Mouse (Mus musculus): ENCODE measurements around the gene Nrg3. TPM values are rescaled to one million over a fixed set of nuclear protein-coding genes. Genes with fewer than 3 reads are reported as not detected.

The Nrg3 gene
- total and polyA plus RNA-seq, 3 experiments: not detected

DNA sequence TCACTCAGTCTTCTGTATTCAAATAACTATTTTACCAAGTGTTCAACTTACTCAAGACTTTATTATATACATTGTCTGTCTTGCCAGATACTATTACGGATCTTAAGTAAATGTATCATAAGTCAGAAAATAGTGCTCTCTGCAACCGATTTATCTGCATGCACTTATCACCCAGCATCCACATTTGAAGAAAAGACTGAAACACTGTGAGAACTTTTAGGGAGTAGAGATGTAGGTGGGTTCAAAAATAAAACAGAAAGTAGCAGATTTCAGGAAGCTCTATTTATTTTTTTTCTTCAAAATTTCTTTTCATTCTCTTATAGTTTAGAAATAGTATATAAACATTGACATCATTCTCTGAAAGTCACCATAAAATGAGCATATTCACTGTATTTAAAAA is 449.8 kb downstream of the Nrg3 start:
- Histone ChIP-seq H3K4me3 (ENCODE audit: control insufficient read depth in 1 of 2, insufficient read depth in 1 of 2, low read depth in 2 of 2, low read length in 2 of 2) (no peak overlapping the region), H3K36me3 (ENCODE audit: control insufficient read depth in 1 of 2, insufficient read depth in 2 of 2, low read length in 2 of 2) (no peaks in the 10 kb centered on the region), H3K79me2 (ENCODE audit: control insufficient read depth, insufficient read depth, low read length, poor library complexity) (no peaks in the 10 kb centered on the region), H3K27me3 (ENCODE audit: control insufficient read depth in 1 of 2, insufficient read depth in 2 of 2, low read length in 2 of 2) (no peaks in the 10 kb centered on the region), H3K27ac (ENCODE audit: control insufficient read depth, low read depth, low read length) (no peak overlapping the region), H3K9me3 (replicated peaks; ENCODE audit: insufficient read depth, low read length) (no peaks in the 10 kb centered on the region), H3K9ac (ENCODE audit: control insufficient read depth, low read depth, low read length, poor library complexity, severe bottlenecking) (no peak overlapping the region), H3K4me1 (ENCODE audit: control insufficient read depth in 1 of 2, insufficient read depth in 2 of 2, low read length in 2 of 2) (no peaks in the 10 kb centered on the region)
- DNase-seq (ENCODE audit: low read depth, low spot score): no peak
- TF ChIP-seq RCOR1 (IDR thresholded peaks at IDR 0.05; ENCODE audit: low read depth, low read length): no peak
- TF ChIP-seq ZMIZ1 (IDR thresholded peaks at IDR 0.05; ENCODE audit: low read depth, low read length): no peak

DNA sequence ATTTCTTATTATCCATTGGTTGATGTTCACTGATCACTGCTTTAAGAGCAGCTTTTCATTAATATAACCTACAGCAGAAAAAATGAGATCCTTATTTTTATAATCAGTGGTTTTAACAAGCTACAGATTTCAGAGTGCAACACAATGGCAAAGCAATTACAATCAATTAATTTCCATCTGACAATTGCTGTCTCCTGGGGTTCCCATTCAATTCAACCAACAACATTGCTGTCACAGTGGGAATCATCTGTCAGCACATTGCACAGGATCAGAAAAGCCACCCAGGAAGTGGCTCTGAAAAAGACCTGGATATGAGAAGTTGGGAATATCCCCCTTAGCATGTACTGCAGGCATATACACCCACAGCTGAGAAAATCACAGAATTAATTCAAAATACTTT is 458.8 kb downstream of the Nrg3 start:
- Histone ChIP-seq H3K9ac (ENCODE audit: control insufficient read depth, low read depth, low read length, poor library complexity, severe bottlenecking) (no peak overlapping the region), H3K4me1 (ENCODE audit: control insufficient read depth in 1 of 2, insufficient read depth in 2 of 2, low read length in 2 of 2) (no peaks in the 10 kb centered on the region), H3K9me3 (replicated peaks; ENCODE audit: insufficient read depth, low read length) (no peaks in the 10 kb centered on the region), H3K79me2 (ENCODE audit: control insufficient read depth, insufficient read depth, low read length, poor library complexity) (no peaks in the 10 kb centered on the region), H3K36me3 (ENCODE audit: control insufficient read depth in 1 of 2, insufficient read depth in 2 of 2, low read length in 2 of 2) (no peaks in the 10 kb centered on the region), H3K27ac (ENCODE audit: control insufficient read depth, low read depth, low read length) (no peak overlapping the region), H3K4me3 (ENCODE audit: control insufficient read depth in 1 of 2, insufficient read depth in 1 of 2, low read depth in 2 of 2, low read length in 2 of 2) (no peak overlapping the region), H3K27me3 (ENCODE audit: control insufficient read depth in 1 of 2, insufficient read depth in 2 of 2, low read length in 2 of 2) (no peaks in the 10 kb centered on the region)
- no peak for TF ChIP-seq GATA1 (IDR thresholded peaks at IDR 0.05; ENCODE audit: low read depth, low read length)
- no peak for TF ChIP-seq SMC3 (IDR thresholded peaks at IDR 0.05; ENCODE audit: low read depth, low read length)
- no peak for TF ChIP-seq MEF2A (IDR thresholded peaks at IDR 0.05; ENCODE audit: extremely low read depth, insufficient replicate concordance, low read depth, low read length, poor library complexity, severe bottlenecking)
- no peak for TF ChIP-seq UBTF (IDR thresholded peaks at IDR 0.05; ENCODE audit: borderline replicate concordance, insufficient read depth, low read depth, low read length)
- TF ChIP-seq GABPA (IDR thresholded peaks at IDR 0.05; ENCODE audit: low read depth, low read length): no peak
- TF ChIP-seq MYC (IDR thresholded peaks at IDR 0.05; ENCODE audit: low read depth, low read length): no peak
- no peak for TF ChIP-seq USF2 (IDR thresholded peaks at IDR 0.05; ENCODE audit: borderline replicate concordance in 1 of 2, insufficient read depth in 1 of 2, low read depth in 1 of 2, low read length in 2 of 2)
- TF ChIP-seq RCOR1 (IDR thresholded peaks at IDR 0.05; ENCODE audit: low read depth, low read length): no peak
- no peak for TF ChIP-seq ZKSCAN1 (IDR thresholded peaks at IDR 0.05; ENCODE audit: low read depth, low read length)
- DNase-seq (ENCODE audit: low read depth, low spot score): no peak

DNA sequence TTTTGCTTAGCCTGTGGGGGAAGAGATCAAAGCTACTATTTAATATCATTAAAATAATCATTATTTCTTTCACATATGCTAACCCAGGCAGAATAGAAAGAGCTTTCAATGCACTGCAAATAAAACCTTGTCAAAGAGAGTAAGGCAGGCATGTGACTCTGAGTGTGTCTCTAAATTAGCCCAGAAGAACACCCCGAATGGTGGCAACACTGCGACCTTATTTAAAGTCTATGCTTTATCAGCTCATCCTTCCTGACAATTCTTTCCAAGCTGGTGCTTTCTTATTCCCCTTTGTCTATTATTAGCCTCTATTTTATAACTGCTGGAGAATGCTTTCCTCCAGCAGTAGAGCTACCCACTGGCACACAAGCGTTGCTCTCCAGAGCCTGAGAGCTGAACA is 475.0 kb downstream of the Nrg3 start:
- Histone ChIP-seq H3K4me3 (ENCODE audit: control insufficient read depth in 1 of 2, insufficient read depth in 1 of 2, low read depth in 2 of 2, low read length in 2 of 2) (no peak overlapping the region), H3K27me3 (ENCODE audit: control insufficient read depth in 1 of 2, insufficient read depth in 2 of 2, low read length in 2 of 2) (no peaks in the 10 kb centered on the region), H3K4me1 (ENCODE audit: control insufficient read depth in 1 of 2, insufficient read depth in 2 of 2, low read length in 2 of 2) (no peaks in the 10 kb centered on the region), H3K27ac (ENCODE audit: control insufficient read depth, low read depth, low read length) (no peak overlapping the region), H3K79me2 (ENCODE audit: control insufficient read depth, insufficient read depth, low read length, poor library complexity) (no peaks in the 10 kb centered on the region), H3K9ac (ENCODE audit: control insufficient read depth, low read depth, low read length, poor library complexity, severe bottlenecking) (no peak overlapping the region), H3K9me3 (replicated peaks; ENCODE audit: insufficient read depth, low read length) (no peaks in the 10 kb centered on the region), H3K36me3 (ENCODE audit: control insufficient read depth in 1 of 2, insufficient read depth in 2 of 2, low read length in 2 of 2) (no peaks in the 10 kb centered on the region)
- TF ChIP-seq BHLHE40 (IDR thresholded peaks at IDR 0.05; ENCODE audit: borderline replicate concordance, low read depth, low read length) (no peak), GABPA (IDR thresholded peaks at IDR 0.05; ENCODE audit: low read depth, low read length) (no peak), MAZ (IDR thresholded peaks at IDR 0.05; ENCODE audit: low read depth, low read length) (no peak), ETS1 (IDR thresholded peaks at IDR 0.05; ENCODE audit: low read depth, low read length) (no peak), POLR2AphosphoS5 (IDR thresholded peaks at IDR 0.05; ENCODE audit: borderline replicate concordance, low read depth, low read length) (no peak), CHD2 (IDR thresholded peaks at IDR 0.05; ENCODE audit: low read length) (no peak), MXI1 (IDR thresholded peaks at IDR 0.05; ENCODE audit: low read depth, low read length) (no peak), TAL1 (IDR thresholded peaks at IDR 0.05; ENCODE audit: low read length) (no peak), ZNF384 (IDR thresholded peaks at IDR 0.05; ENCODE audit: low read depth, low read length) (no peak), RAD21 (IDR thresholded peaks at IDR 0.05; ENCODE audit: low read depth, low read length) (no peak), TCF12 (IDR thresholded peaks at IDR 0.05; ENCODE audit: low read depth, low read length) (no peak), MYB (IDR thresholded peaks at IDR 0.05; ENCODE audit: low read depth, low read length) (no peak), MAX (IDR thresholded peaks at IDR 0.05; ENCODE audit: low read length) (no peak), ZKSCAN1 (IDR thresholded peaks at IDR 0.05; ENCODE audit: low read depth, low read length) (no peak), NELFE (IDR thresholded peaks at IDR 0.05; ENCODE audit: low read depth, low read length) (no peak), POLR2AphosphoS2 (IDR thresholded peaks at IDR 0.05; ENCODE audit: low read length) (no peak), CTCF (IDR thresholded peaks at IDR 0.05 in 2 of 3, conservative IDR thresholded peaks at IDR 0.05 in 1 of 3; ENCODE audit: control insufficient read depth in 1 of 3, insufficient read depth in 1 of 3, low read depth in 2 of 3, low read length in 3 of 3, poor library complexity in 1 of 3, severe bottlenecking in 1 of 3) (no peak)
- no peak for DNase-seq (ENCODE audit: low read depth, low spot score)

All from MEL (cell line).